Mouse (Mus musculus): ENCODE measurements around the gene Wnt9b.
A peak's percentile ranks its signal among the peaks of the same experiment; 100 is the strongest.
"Not testable (repeated sequence)": the region's sequence is repeated elsewhere in the genome, so short reads cannot be mapped to it uniquely, and the experiment has no call there.

Gene Wnt9b

GRCm38 (mm10) chr11:103749306-103750089 is at the start of gene Wnt9b:
Gene Wnt9b (minus strand): TSS chr11:103749821.
- DNase-seq (ENCODE audit: low spot score): no peak

- no peak for DNase-seq (ENCODE audit: low spot score)
These were observed 40.3 kb upstream of the Wnt9b start for GRCm38 (mm10) chr11:103789951-103790350.

GRCm38 (mm10) chr11:103780152-103780551 is 30.5 kb upstream of the Wnt9b start:
- DNase-seq (ENCODE audit: low spot score): no peak

- DNase-seq (ENCODE audit: low spot score): no peak
These were observed 24.6 kb upstream of the Wnt9b start for GRCm38 (mm10) chr11:103774228-103774530.

- DNase-seq (ENCODE audit: low spot score): no peak
These were observed 24.0 kb upstream of the Wnt9b start, which contains the start of gene Wnt3 for GRCm38 (mm10) chr11:103773387-103774227. Gene Wnt3 (plus strand): TSS chr11:103774150.

GRCm38 (mm10) chr11:103772505-103773386 is 23.1 kb upstream of the Wnt9b start:
- no peak for DNase-seq (ENCODE audit: low spot score)

GRCm38 (mm10) chr11:103771160-103771817 is 21.7 kb upstream of the Wnt9b start:
- DNase-seq (ENCODE audit: low spot score): no peak

- DNase-seq (ENCODE audit: low spot score): no peak
These were observed 16.0 kb upstream of the Wnt9b start for GRCm38 (mm10) chr11:103765556-103766011.

- peak; percentile 4 for DNase-seq (ENCODE audit: low spot score)
These were observed 15.0 kb upstream of the Wnt9b start for GRCm38 (mm10) chr11:103764601-103765000.

GRCm38 (mm10) chr11:103763410-103764163 is 14.0 kb upstream of the Wnt9b start:
- peak; percentile 34 for DNase-seq (ENCODE audit: low spot score)

- not testable (repeated sequence) for DNase-seq (ENCODE audit: low spot score)
These were observed 11.3 kb upstream of the Wnt9b start for GRCm38 (mm10) chr11:103760891-103761290.

GRCm38 (mm10) chr11:103760101-103760500 is 10.5 kb upstream of the Wnt9b start:
- no peak for DNase-seq (ENCODE audit: low spot score)

GRCm38 (mm10) chr11:103758706-103759105 is 9.1 kb upstream of the Wnt9b start:
- DNase-seq (ENCODE audit: low spot score): peak; percentile 48

- no peak for DNase-seq (ENCODE audit: low spot score)
These were observed 8.4 kb upstream of the Wnt9b start for GRCm38 (mm10) chr11:103758054-103758453.

GRCm38 (mm10) chr11:103750612-103751011 is 991 bp upstream of the Wnt9b start:
- DNase-seq (ENCODE audit: low spot score): no peak

- DNase-seq (ENCODE audit: low spot score): peak; percentile 4
These were observed 14.4 kb downstream of the Wnt9b start for GRCm38 (mm10) chr11:103735046-103735781.

- no peak for DNase-seq (ENCODE audit: low spot score)
These were observed 15.1 kb downstream of the Wnt9b start for GRCm38 (mm10) chr11:103734411-103735045.

GRCm38 (mm10) chr11:103733961-103734360 is 15.7 kb downstream of the Wnt9b start:
- DNase-seq (ENCODE audit: low spot score): no peak

- no peak for DNase-seq (ENCODE audit: low spot score)
These were observed 16.6 kb downstream of the Wnt9b start for GRCm38 (mm10) chr11:103733069-103733468.

- no peak for DNase-seq (ENCODE audit: low spot score)
These were observed 17.3 kb downstream of the Wnt9b start for GRCm38 (mm10) chr11:103732306-103732705.

Data from lung, postnatal 25 days (tissue).